Mouse (Mus musculus) lung, postnatal 36 days (tissue): ENCODE results near the gene Slc2a3.
"Not testable (repeated sequence)": the region's sequence is repeated elsewhere in the genome, so short reads cannot be mapped to it uniquely, and the experiment has no call there.

Experiments used
- DNase-seq: peaks from one replicate; pipeline ENCODE4 v3.0.0; 2022; ENCODE audit warnings: mixed read lengths

Gene Slc2a3

DNA sequence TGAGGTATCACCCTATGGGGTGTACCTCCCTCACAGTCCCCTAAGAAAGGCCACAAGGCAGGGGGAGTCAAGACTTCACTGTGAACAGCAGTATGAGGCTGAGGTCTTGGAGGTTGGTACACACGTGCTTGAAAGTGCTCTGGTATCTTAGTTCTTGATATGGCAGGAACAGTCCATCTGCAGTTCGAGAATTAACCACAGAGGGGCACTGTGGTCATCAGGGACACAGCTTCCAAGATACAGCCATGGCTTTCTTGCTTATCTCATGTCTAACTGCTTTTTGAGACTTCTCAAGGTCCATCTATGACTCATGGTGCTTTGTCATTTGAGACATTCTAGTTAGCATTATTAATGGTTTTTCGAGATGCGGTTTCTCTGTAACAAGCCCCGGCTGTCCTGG, 3.0 kb upstream of the Slc2a3 start:
- DNase-seq, result peak; percentile 93

DNA sequence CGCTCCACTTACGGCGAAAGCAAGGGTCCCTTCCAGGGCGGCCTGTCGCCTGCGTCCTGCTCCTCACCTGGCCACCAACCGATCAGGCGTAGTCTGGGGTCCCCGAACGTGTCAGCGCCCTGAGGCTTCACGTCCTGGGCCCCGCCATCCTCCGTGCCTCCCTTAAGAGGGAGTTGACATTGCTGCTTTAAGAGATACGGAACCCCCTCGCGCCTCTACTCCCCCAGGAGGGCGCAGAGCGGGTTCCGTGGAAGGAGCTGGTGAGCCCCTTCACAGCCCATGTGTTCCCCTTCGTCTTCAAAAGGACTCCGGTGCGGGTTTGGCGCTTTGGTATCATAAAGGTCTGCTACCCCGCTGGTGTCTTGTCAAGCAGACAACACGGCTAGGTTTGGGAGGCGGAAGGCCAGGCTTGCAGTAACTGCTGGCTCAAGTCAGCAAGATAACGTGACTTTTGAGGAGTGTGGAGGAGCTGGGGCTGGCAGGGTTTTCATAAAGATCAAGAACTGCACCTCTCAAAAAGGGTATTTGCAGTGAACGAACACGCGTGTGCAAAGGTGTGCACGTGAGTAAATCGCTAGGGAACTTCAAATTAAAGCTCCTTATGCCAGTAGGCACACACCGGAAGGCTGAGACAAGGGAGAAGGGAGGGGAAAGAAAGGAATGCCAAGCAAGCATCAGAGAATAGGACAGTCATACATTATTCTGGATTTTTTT, 518 bp upstream of the Slc2a3 start:
- peak; percentile 23 for DNase-seq

DNA sequence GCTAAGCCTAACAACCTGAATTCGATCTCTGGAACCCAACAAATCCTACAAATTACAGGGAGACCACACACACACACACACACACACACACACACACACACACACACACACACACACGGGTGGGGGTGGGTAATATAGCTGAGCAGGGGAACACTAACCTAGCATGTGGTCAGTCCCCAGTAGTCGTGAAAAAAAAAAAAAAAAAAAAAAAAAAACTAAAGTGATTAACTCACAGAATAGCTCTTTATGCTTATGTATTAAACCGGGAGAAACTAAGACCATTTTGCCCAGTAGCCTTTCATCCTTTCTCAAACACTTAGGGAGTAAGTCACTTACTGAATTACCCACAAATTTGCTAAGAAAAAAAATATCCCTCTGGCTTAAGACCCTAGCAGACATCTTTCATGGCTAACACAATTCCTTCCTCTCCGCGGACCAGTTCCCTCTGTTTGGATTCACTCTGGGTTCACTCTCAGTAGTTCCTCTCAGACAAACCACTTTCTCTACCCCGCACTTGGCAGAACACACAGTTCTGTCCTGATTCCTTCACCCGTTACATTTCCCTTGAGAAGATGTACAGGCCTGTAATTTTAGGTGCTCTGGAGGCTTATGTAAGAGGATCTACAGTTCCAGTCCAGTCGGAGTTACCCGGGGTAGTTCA, 670 bp downstream of the Slc2a3 start:
- DNase-seq, result no peak

- DNase-seq, result peak; percentile 16
Measured at GRCm38 (mm10) chr6:122795254-122795935, 6.0 kb downstream of the Slc2a3 start.

DNA sequence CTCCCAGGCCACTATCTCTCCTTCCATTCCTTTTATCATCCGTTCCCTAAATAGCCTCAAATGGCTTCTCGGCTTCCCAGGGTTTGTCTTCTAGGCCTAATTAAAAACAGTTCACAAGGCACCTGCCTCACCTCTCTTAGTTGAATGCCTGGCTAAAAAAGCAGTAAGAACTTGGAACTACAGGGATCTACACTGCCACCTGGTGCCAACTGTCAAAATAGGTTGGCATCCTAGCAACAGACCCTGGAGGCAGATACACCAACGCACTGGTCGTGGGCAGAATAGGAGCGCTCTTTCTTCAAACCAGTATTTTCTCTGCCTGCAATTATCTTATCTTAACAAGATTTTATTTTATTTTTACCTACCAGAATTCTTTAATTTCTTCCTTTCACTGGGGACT, 15.2 kb downstream of the Slc2a3 start:
- DNase-seq, result peak; percentile 77

DNA sequence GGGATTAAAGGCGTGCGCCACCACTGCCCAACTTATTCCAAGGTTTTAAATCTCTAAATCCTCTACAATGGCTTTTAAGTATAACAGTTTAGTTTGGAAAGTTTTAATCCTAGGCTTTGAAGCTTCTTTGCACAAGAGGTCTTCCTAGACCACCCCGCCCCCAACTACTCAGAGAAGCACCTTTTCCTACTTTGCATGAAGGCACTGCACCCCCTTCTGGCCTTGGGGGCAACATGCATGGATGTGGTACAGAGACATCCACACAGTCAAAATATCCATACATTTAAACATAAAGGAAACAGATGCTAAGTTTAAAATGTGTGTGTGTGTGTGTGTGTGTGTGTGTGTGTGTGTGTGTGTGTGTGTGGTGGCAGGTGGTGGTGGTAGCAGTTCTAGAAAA, 16.6 kb downstream of the Slc2a3 start:
- DNase-seq, result peak; percentile 13

GRCm38 (mm10) chr6:122782164-122782563, 19.3 kb downstream of the Slc2a3 start:
- DNase-seq, result peak; percentile 62

DNA sequence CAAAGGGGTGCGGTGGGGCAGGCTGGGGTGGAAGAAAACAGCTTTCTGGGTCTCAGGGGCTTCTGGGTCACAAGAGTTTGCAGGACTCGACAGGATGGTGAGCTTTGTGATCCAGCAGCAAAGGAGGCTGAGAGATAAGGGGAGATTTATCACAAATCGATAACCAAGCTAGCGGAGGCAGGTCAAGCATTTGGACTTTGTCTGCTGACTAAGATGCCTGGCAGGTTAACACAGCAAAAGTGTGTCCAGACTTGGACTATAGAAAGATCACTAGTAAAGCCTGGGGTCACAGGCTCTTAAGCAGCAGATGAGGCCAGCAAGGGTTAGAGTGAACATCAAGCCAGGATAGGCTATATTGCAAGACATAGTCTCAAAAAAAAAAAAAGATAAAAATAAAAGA, 20.3 kb downstream of the Slc2a3 start:
- DNase-seq, result no peak

GRCm38 (mm10) chr6:122779916-122780315, 21.5 kb downstream of the Slc2a3 start:
- DNase-seq, result no peak

GRCm38 (mm10) chr6:122776040-122776439, 25.4 kb downstream of the Slc2a3 start:
- no peak for DNase-seq

GRCm38 (mm10) chr6:122774345-122774744, 27.1 kb downstream of the Slc2a3 start:
- DNase-seq, result no peak

DNA sequence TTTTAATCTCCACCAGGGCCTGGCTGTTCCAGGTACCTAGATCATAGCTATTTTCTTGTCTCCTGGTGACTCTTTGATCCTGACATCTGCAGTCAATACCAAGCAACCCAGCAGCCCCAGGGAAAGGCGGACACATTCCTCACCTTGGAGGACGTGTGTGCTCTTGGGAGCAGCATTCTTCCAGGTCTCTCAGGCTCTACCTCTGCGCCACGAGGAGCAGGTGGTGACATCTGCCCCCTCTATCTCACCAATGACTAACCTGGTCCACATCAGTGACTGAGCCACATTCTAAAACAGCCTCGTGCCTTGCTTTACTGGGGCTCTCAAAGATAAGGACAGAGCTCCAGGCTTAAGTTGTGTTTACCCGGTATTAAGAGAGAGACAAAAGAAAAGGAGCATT, 28.7 kb downstream of the Slc2a3 start:
- DNase-seq, result no peak

DNA sequence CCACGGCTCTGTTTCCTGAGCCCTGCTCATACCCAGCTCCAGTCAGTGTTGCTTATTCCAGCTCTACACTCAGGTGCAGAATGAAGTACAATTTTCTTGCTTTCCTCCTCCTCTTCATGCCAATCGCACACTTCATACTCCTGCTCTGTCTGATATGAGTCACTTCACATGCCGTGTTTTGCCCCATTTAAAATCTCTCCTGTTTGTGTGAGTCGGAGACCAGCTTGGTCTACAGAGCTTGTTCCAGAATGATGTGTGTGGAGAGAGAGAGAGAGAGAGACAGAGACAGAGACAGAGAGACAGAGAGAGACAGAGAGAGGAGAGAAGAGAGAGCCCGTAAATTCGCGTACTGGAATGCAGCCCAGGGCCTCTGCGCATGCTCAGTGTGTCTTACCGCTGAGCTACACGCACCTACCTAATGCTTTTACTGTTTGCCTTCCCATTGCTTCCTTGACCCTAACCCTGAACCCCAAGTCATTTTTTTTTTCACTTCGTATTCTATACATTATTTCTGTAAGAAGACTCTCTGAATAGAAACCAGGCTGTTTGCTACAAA, 30.6 kb downstream of the Slc2a3 start:
- DNase-seq, result no peak

GRCm38 (mm10) chr6:122769771-122770759, 31.4 kb downstream of the Slc2a3 start:
- DNase-seq, result no peak

DNA sequence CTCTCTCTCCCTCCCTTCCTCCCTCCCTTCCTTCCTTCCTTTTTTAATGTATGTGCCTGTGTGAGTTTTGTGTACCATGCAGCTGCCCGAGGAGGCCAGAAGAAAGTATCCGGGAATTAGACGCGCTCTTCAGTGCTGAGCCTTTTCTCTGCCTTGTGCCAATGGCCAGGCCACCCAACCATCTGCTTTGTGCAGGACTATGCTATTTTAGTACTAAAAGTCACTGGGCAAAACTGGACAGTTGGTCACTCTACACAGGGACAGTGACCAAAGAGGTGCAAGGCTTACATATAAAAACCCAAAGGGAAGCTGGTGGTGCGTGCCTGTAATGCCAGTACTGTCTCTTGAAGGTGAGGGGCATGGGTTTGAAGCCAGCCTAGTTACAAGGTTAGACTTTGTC, 33.2 kb downstream of the Slc2a3 start:
- no peak for DNase-seq

GRCm38 (mm10) chr6:122767012-122767411, 34.4 kb downstream of the Slc2a3 start:
- not testable (repeated sequence) for DNase-seq

GRCm38 (mm10) chr6:122766145-122766968, 35.1 kb downstream of the Slc2a3 start:
- DNase-seq, result no peak

- no peak for DNase-seq
Measured at GRCm38 (mm10) chr6:122765298-122765956, 36.0 kb downstream of the Slc2a3 start.

- DNase-seq, result no peak
Measured at GRCm38 (mm10) chr6:122764446-122765297, 36.8 kb downstream of the Slc2a3 start.
